8 mouse cellular contexts compared by ENCODE assay signal in genomic region chr7:119519654-119520053, GRCm38 (mm10). TPM values are rescaled to one million over a fixed set of nuclear protein-coding genes. Genes with fewer than 3 reads are reported as not detected.
DNase-seq lines count a peak whose midpoint lies in the region; ATAC-seq and TF ChIP-seq lines count a peak whose summit lies in the region.

No protein-coding gene starts in this region.

- TF ChIP-seq POLR2A in limb, embryonic 14.5 days (IDR thresholded peaks at IDR 0.05; ENCODE audit: borderline replicate concordance, extremely low read depth, insufficient read depth, insufficient read length) = no peak

- WGBS in midbrain, embryonic 12.5 days = 39% methylated on average over 5 of the region's 5 CpGs
- 40% methylated on average over 5 of the region's 5 CpGs for WGBS in midbrain, embryonic 13.5 days
- WGBS in limb, embryonic 14.5 days = 54% methylated on average over 5 of the region's 5 CpGs

- H3K27me3 ChIP-seq in midbrain, embryonic 12.5 days = no peaks in the 10 kb centered on the region
- H3K27me3 ChIP-seq in midbrain, embryonic 13.5 days = no peaks in the 10 kb centered on the region
- no peaks in the 10 kb centered on the region for H3K27me3 ChIP-seq in limb, embryonic 14.5 days (ENCODE audit: control insufficient read depth, insufficient read depth, low read length)

- H3K4me2 ChIP-seq in midbrain, embryonic 12.5 days (replicated peaks) = no peak overlapping the region
- H3K4me2 ChIP-seq in midbrain, embryonic 13.5 days (replicated peaks) = no peak overlapping the region
- H3K4me2 ChIP-seq in limb, embryonic 14.5 days (replicated peaks; ENCODE audit: low read depth, low read length, severe bottlenecking) = no peak overlapping the region

- H3K9me3 ChIP-seq in midbrain, embryonic 12.5 days = no peaks in the 10 kb centered on the region
- no peaks in the 10 kb centered on the region for H3K9me3 ChIP-seq in midbrain, embryonic 13.5 days
- no peaks in the 10 kb centered on the region for H3K9me3 ChIP-seq in limb, embryonic 14.5 days (ENCODE audit: control insufficient read depth, low read length)

- peak; percentile 22 for DNase-seq in c-Kit-positive CD71-negative TER-119-negative erythroid progenitor cells, embryonic 14.5 days (ENCODE audit: low read depth)
- peak; percentile 47 to 92 for DNase-seq in frontal cortex, adult 2 months (ENCODE audit: extremely low spot score in 1 of 2, low spot score in 1 of 2)
- DNase-seq in kidney, postnatal 10 days = peak; percentile 87
- peak; percentile 41 for DNase-seq in limb, embryonic 14.5 days (ENCODE audit: low spot score)
- DNase-seq in retina, adult 2 months (ENCODE audit: low read depth, low spot score) = peak; percentile 20
- DNase-seq in urinary bladder, postnatal 10 days (ENCODE audit: low spot score) = peak; percentile 23

- H3K9ac ChIP-seq in midbrain, embryonic 12.5 days (replicated peaks) = no peak overlapping the region
- H3K9ac ChIP-seq in midbrain, embryonic 13.5 days (replicated peaks) = no peak overlapping the region
- no peak overlapping the region for H3K9ac ChIP-seq in limb, embryonic 14.5 days (ENCODE audit: low read depth, low read length, severe bottlenecking)

- 0 out of 2 replicates have a peak, but pooled peaks have one; percentile 30 for ATAC-seq in midbrain, embryonic 12.5 days (ENCODE audit: low FRiP score, low read depth)
- ATAC-seq in midbrain, embryonic 13.5 days = no peak
- ATAC-seq in limb, embryonic 14.5 days (ENCODE audit: low FRiP score, low read depth) = no peak

- H3K27ac ChIP-seq in midbrain, embryonic 12.5 days (replicated peaks) = no peak overlapping the region
- no peak overlapping the region for H3K27ac ChIP-seq in midbrain, embryonic 13.5 days
- no peak overlapping the region for H3K27ac ChIP-seq in limb, embryonic 14.5 days (replicated peaks; ENCODE audit: low read depth, low read length)

- no peak overlapping the region for H3K4me3 ChIP-seq in midbrain, embryonic 12.5 days
- no peak overlapping the region for H3K4me3 ChIP-seq in midbrain, embryonic 13.5 days (replicated peaks)
- H3K4me3 ChIP-seq in limb, embryonic 14.5 days (replicated peaks; ENCODE audit: low read length) = no peak overlapping the region

- H3K4me1 ChIP-seq in midbrain, embryonic 12.5 days = no peaks in the 10 kb centered on the region
- H3K4me1 ChIP-seq in midbrain, embryonic 13.5 days (replicated peaks) = no peaks in the 10 kb centered on the region
- no peaks in the 10 kb centered on the region for H3K4me1 ChIP-seq in limb, embryonic 14.5 days (ENCODE audit: control insufficient read depth, insufficient read depth, low read length)

- H3K36me3 ChIP-seq in midbrain, embryonic 12.5 days = no peaks in the 10 kb centered on the region
- H3K36me3 ChIP-seq in midbrain, embryonic 13.5 days = no peaks in the 10 kb centered on the region
- H3K36me3 ChIP-seq in limb, embryonic 14.5 days (ENCODE audit: control insufficient read depth, insufficient read depth, low read length) = no peaks in the 10 kb centered on the region

RNA-seq across cellular contexts. Expression of gene Acsm5, which starts 0.4 kb away (rescaled TPM):
- not detected in 2 replicates for polyA plus RNA-seq in midbrain, embryonic 12.5 days (2016; fragmentation: Nextera tagmentation; extraction: Ambion mirVana)
- polyA plus RNA-seq in midbrain, embryonic 13.5 days (2015; fragmentation: Nextera tagmentation; extraction: Ambion mirVana) = not detected in 2 replicates
- polyA plus RNA-seq in frontal cortex, adult 2 months (2012; rRNA removed) = 0.50 and 0.92 TPM in 2 replicates
- polyA plus RNA-seq in limb, embryonic 14.5 days (2012; rRNA removed) = not detected in 2 replicates
- polyA plus RNA-seq in limb, embryonic 14.5 days (2014; fragmentation: Nextera tagmentation; extraction: Ambion mirVana) = not detected in 2 replicates

RNA-seq across cellular contexts. Expression of gene Pdilt, which starts 3.6 kb away (rescaled TPM):
- polyA plus RNA-seq in midbrain, embryonic 12.5 days (2016; fragmentation: Nextera tagmentation; extraction: Ambion mirVana) = 0.13 TPM in 1 of 2 replicates, not detected in the other
- polyA plus RNA-seq in midbrain, embryonic 13.5 days (2015; fragmentation: Nextera tagmentation; extraction: Ambion mirVana) = 0.12 and 0.15 TPM in 2 replicates
- not detected in 2 replicates for polyA plus RNA-seq in frontal cortex, adult 2 months (2012; rRNA removed)
- not detected in 2 replicates for polyA plus RNA-seq in limb, embryonic 14.5 days (2012; rRNA removed)
- not detected in 2 replicates for polyA plus RNA-seq in limb, embryonic 14.5 days (2014; fragmentation: Nextera tagmentation; extraction: Ambion mirVana)

RNA-seq across cellular contexts. Expression of gene Acsm2, which starts 34.5 kb away (rescaled TPM):
- not detected in 2 replicates for polyA plus RNA-seq in midbrain, embryonic 12.5 days (2016; fragmentation: Nextera tagmentation; extraction: Ambion mirVana)
- not detected in 2 replicates for polyA plus RNA-seq in midbrain, embryonic 13.5 days (2015; fragmentation: Nextera tagmentation; extraction: Ambion mirVana)
- polyA plus RNA-seq in frontal cortex, adult 2 months (2012; rRNA removed) = not detected in 2 replicates
- not detected in 2 replicates for polyA plus RNA-seq in limb, embryonic 14.5 days (2012; rRNA removed)
- not detected in 2 replicates for polyA plus RNA-seq in limb, embryonic 14.5 days (2014; fragmentation: Nextera tagmentation; extraction: Ambion mirVana)

RNA-seq across cellular contexts. Expression of gene Umod, which starts 40.6 kb away (rescaled TPM):
- not detected in 2 replicates for polyA plus RNA-seq in midbrain, embryonic 12.5 days (2016; fragmentation: Nextera tagmentation; extraction: Ambion mirVana)
- polyA plus RNA-seq in midbrain, embryonic 13.5 days (2015; fragmentation: Nextera tagmentation; extraction: Ambion mirVana) = not detected in 2 replicates
- not detected in 2 replicates for polyA plus RNA-seq in frontal cortex, adult 2 months (2012; rRNA removed)
- polyA plus RNA-seq in limb, embryonic 14.5 days (2012; rRNA removed) = not detected in 2 replicates
- polyA plus RNA-seq in limb, embryonic 14.5 days (2014; fragmentation: Nextera tagmentation; extraction: Ambion mirVana) = not detected in 2 replicates

Comparison
In these comparisons a context has a peak if more than half of its experiments do, and no peak if none do; other contexts are left out.
1. DNase-seq: peak in every context shown above with its lines; median percentile 87 in kidney, postnatal 10 days; 70 in frontal cortex, adult 2 months; 41 in limb, embryonic 14.5 days; 23 in urinary bladder, postnatal 10 days; 22 in c-Kit-positive CD71-negative TER-119-negative erythroid progenitor cells, embryonic 14.5 days; 20 in retina, adult 2 months.